Mouse (Mus musculus) Patski (cell line): Measurements from ENCODE around the gene Clec2l. TPM values are rescaled to one million over a fixed set of nuclear protein-coding genes. Genes with fewer than 3 reads are reported as not detected.

Experiments used
- ATAC-seq: fragments of 100-300 bp; one replicate; pipeline ENCODE4 v1.8.0; 2021
- CTCF ChIA-PET: fragments of 350-600 bp; sonication (Branson Sonifier 250); formaldehyde crosslinking; loops from one replicate; lab custom pipeline; 2022; ENCODE audit warnings: inconsistent platforms; lab: Charles Lee
- POLR2A ChIA-PET: fragments of 350-600 bp; sonication (Branson Sonifier 250); formaldehyde crosslinking; loops from one replicate; lab custom pipeline; 2022; ENCODE audit warnings: antibody characterized with exemption, inconsistent platforms; lab: Charles Lee
- DNase-seq: peaks from one replicate; pipeline ENCODE4 v3.0.0-alpha.2; 2011; ENCODE audit warnings: low read depth, low spot score
- H3K27me3 ChIP-seq: fragments of 371-371 bp; one replicate; pipeline ENCODE4 v1.5.1; 2021
- CTCF ChIP-seq: fragments of 100-300 bp; IDR thresholded peaks from one replicate; pipeline ENCODE4 v1.5.1; 2021
- in situ Hi-C: fragments of 300-500 bp; cut with MboI; formaldehyde crosslinking; loops from 3 replicates; pipeline ENCODE4 v1.11.1; 2018; ENCODE audit warnings: low pct_unique_long_range_greater_than_20kb, mixed read lengths
- polyA plus RNA-seq: library from polyadenylated mRNA; unstranded; gene quantifications from one replicate; pipeline ENCODE4 v1.2.3, GENCODE M21; 2021

Gene Clec2l
- polyA plus RNA-seq, 1 experiment from 2014 or later, result 7.6 TPM

DNA sequence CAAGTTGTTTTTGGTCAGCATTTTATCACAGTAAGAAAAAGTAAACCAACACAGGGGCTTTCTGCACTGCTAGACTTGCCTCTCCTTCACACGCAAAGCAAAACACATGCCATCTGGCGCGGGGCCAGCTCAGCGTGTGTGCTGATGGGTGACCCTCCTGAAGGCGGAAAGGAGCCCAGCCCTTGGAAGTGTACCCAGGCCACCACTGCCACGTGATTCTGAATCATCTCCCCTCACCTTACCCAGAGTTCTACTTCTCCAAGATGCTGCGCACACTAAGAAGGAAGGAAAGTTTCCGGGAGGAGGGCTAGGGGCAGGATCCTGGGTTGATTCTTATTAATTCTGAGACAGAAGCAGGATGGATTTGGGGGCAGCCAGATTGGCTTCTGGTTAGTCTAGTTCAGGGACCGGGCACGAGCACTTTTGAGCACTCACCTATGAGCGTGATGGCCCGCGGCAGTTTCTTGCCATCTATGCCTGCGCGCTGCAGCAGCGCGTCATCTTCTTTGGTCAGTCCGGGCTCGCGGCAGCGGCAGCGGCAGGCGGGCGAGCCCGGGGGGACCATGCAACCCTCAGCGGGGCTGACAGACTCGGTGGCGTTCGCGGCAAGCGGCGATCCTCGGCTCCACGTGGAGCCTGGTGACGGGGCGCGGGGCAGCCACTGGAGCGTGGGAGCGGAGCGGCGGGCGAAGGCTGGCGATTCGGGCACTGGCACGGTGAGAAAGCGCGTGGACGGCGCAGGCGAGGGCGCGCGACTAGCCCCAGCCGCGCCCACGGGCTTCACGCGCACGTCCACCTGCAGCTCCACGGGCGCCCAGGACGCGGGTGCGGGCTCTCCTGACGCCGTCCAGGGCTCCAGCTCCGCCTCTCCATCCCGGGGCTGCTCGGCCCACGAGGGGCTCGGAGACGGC lies 26.7 kb upstream of the Clec2l start:
- CTCF ChIA-PET, result interaction anchor here (1.4 kb wide), 2 partner anchors 14 to 21 kb away, joined by 3 to 6 read pairs; no protein-coding TSS in a partner anchor

GRCm38 (mm10) chr6:38636852-38637618 lies 25.8 kb upstream of the Clec2l start, which contains the start of gene Klrg2:
Gene Klrg2 (minus strand): TSS chr6:38637242.
- CTCF ChIA-PET, result interaction anchor here (1.2 to 1.4 kb wide), 3 partner anchors 13 to 49 kb away, joined by 3 to 6 read pairs (median 3); no protein-coding TSS in a partner anchor
- in situ Hi-C loops, result no loop called here
- DNase-seq, result no peak
- ATAC-seq, result peak; percentile 86
- H3K27me3 ChIP-seq, result no peaks in the 10 kb centered on the region
- POLR2A ChIA-PET, result interaction anchor here (0.8 kb wide), 1 partner anchor 41 kb away, joined by 3 read pairs; no protein-coding TSS in a partner anchor
- no peak for TF ChIP-seq CTCF

More for the DNA sequence above, 26.7 kb upstream of the Clec2l start:
- POLR2A ChIA-PET, result interaction anchor here (0.8 kb wide), 1 partner anchor 40 kb away, joined by 3 read pairs; no protein-coding TSS in a partner anchor
- no peaks in the 10 kb centered on the region for H3K27me3 ChIP-seq
- DNase-seq, result no peak
- in situ Hi-C loops, result no loop called here
- peak; percentile 31 for ATAC-seq
- no peak for TF ChIP-seq CTCF

- no peak for ATAC-seq
- in situ Hi-C loops, result no loop called here
- no peak for DNase-seq
- CTCF ChIA-PET, result interaction anchor here (2.0 kb wide), 1 partner anchor 10 kb away, joined by 7 read pairs; no protein-coding TSS in a partner anchor
- no peaks in the 10 kb centered on the region for H3K27me3 ChIP-seq
- no peak for TF ChIP-seq CTCF
- POLR2A ChIA-PET, result no interaction called here
Observed at GRCm38 (mm10) chr6:38640401-38640800, 22.5 kb upstream of the Clec2l start.

DNA sequence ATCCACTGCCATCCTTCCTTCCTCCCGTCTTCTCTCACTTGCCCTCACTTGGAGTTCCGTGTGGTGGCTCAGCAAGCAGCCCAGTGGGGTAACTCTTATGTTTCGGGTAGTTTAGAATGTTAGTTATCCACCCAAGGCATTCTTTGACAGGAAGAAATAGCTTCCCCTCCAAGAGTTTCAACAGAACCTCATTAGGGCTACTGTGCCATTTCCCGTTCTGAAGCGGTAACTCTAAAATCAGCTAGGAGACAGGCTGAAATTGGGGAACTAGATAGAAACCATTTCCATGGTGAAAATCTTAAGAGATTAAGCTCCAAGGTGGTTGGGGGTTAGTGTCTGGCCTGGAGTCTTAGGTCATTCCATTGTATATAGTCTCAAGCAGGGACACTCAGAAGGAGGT lies 21.6 kb upstream of the Clec2l start:
- ATAC-seq (no peak), DNase-seq (no peak)
- no peak for TF ChIP-seq CTCF
- ChIA-PET POLR2A (interaction anchor here (0.6 kb wide), 1 partner anchor 505 kb away, joined by 3 read pairs; no protein-coding TSS in a partner anchor), CTCF (interaction anchor here (0.9 to 2.0 kb wide), 4 partner anchors 9 to 54 kb away, joined by 3 to 7 read pairs (median 6); no protein-coding TSS in a partner anchor)
- in situ Hi-C loops, result no loop called here
- H3K27me3 ChIP-seq, result no peaks in the 10 kb centered on the region

- ATAC-seq, result no peak
- CTCF ChIA-PET, result interaction anchor here (0.9 to 2.0 kb wide), 4 partner anchors 9 to 54 kb away, joined by 3 to 7 read pairs (median 6); no protein-coding TSS in a partner anchor
Observed at GRCm38 (mm10) chr6:38641645-38642044, 21.2 kb upstream of the Clec2l start.

GRCm38 (mm10) chr6:38642593-38642992 lies 20.3 kb upstream of the Clec2l start:
- H3K27me3 ChIP-seq, result no peaks in the 10 kb centered on the region
- in situ Hi-C loops, result no loop called here
- ChIA-PET POLR2A (no interaction called here), CTCF (interaction anchor here (1.5 to 1.9 kb wide), 2 partner anchors 17 to 53 kb away, joined by 6 to 7 read pairs; no protein-coding TSS in a partner anchor)
- ATAC-seq (peak; percentile 80), DNase-seq (no peak)
- no peak for TF ChIP-seq CTCF

More at GRCm38 (mm10) chr6:38641645-38642044, 21.2 kb upstream of the Clec2l start:
- in situ Hi-C loops, result no loop called here
- POLR2A ChIA-PET, result interaction anchor here (0.6 to 0.7 kb wide), 2 partner anchors 61 to 505 kb away, joined by 3 read pairs; no protein-coding TSS in a partner anchor
- no peak for DNase-seq
- no peak for TF ChIP-seq CTCF
- no peaks in the 10 kb centered on the region for H3K27me3 ChIP-seq

DNA sequence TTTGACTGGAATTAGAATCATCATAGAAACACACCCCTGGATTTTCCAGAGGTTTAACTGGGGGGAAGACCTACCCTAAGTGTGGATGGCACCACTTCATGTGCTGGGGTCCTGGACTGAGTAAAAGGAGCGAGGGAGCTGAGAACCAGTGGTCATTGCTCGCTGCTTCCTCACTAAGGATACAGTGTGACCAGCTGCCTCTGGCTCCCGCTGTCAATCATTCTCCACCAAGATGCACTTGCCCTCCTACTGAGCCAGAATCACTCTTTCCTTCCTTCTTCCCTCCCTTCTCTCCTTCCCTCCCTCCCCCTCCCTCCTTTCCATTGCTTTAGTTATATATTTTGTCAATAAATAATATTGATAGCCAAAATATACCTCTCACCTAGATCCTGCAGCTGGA lies 19.8 kb upstream of the Clec2l start:
- ChIA-PET POLR2A (no interaction called here), CTCF (no interaction called here)
- ATAC-seq (peak; percentile 2), DNase-seq (no peak)
- in situ Hi-C loops, result no loop called here
- no peaks in the 10 kb centered on the region for H3K27me3 ChIP-seq
- TF ChIP-seq CTCF, result no peak

- in situ Hi-C loops, result loop anchor here (5.0 kb wide), 1 partner anchor 38 kb away; no protein-coding TSS in a partner anchor
- DNase-seq (no peak), ATAC-seq (no peak)
- TF ChIP-seq CTCF, result peak; percentile 48
- H3K27me3 ChIP-seq, result no peaks in the 10 kb centered on the region
- POLR2A ChIA-PET, result no interaction called here
- CTCF ChIA-PET, result interaction anchor here (1.2 to 5.3 kb wide), 9 partner anchors 11 to 263 kb away, joined by 3 to 48 read pairs (median 6); partner anchors contain the start of gene Klrg2
Observed at GRCm38 (mm10) chr6:38649545-38649944, 13.3 kb upstream of the Clec2l start.

GRCm38 (mm10) chr6:38650263-38650937 lies 12.5 kb upstream of the Clec2l start:
- DNase-seq, result no peak
- peak; percentile 93 for TF ChIP-seq CTCF
- POLR2A ChIA-PET, result no interaction called here
- no peaks in the 10 kb centered on the region for H3K27me3 ChIP-seq
- ATAC-seq, result peak; percentile 81
- in situ Hi-C loops, result no loop called here
- CTCF ChIA-PET, result interaction anchor here (0.7 to 5.3 kb wide), 17 partner anchors 9 to 416 kb away, joined by 3 to 48 read pairs (median 4); partner anchors contain the start of genes Clec2l and Klrg2
